Mouse (Mus musculus) G1E-ER4 (cell line): ENCODE measurements around the gene Optc. TPM values are rescaled to one million over a fixed set of nuclear protein-coding genes. Genes with fewer than 3 reads are reported as not detected.
A peak's percentile ranks its signal among the peaks of the same experiment; 100 is the strongest.

Experiments used
- GATA1 ChIP-seq: IDR thresholded peaks from one replicate; pipeline ENCODE4 v1.8.0; 2012; ENCODE audit warnings: low read length, inconsistent platforms
- polyA plus RNA-seq: library from polyadenylated mRNA; stranded (reverse); fragments of >175 nt; gene quantifications from 2 replicates; pipeline ENCODE4 v1.2.3, GENCODE M21; 2012

Optc gene
- polyA plus RNA-seq, 1 experiment: not detected

DNA sequence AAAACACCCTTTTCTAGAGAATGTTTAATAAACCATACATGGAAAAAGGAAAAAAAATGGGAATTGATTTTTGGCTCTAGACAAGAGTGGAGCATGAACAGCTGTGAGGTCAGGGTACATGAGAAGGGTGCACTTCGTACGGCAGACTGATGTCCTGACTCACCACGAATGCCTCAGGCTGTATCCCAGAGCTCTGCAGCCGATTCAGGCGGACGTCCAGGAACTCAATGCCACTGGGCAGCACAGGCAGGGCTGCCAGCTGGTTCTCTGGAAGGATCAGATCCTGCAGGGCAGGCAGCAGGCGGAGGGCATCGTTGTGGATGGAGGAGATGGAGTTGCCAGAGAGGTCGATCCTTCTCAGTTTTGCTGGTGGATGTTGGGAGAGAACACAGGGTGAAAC, 7.0 kb downstream of the Optc start:
- TF ChIP-seq GATA1: no peak

DNA sequence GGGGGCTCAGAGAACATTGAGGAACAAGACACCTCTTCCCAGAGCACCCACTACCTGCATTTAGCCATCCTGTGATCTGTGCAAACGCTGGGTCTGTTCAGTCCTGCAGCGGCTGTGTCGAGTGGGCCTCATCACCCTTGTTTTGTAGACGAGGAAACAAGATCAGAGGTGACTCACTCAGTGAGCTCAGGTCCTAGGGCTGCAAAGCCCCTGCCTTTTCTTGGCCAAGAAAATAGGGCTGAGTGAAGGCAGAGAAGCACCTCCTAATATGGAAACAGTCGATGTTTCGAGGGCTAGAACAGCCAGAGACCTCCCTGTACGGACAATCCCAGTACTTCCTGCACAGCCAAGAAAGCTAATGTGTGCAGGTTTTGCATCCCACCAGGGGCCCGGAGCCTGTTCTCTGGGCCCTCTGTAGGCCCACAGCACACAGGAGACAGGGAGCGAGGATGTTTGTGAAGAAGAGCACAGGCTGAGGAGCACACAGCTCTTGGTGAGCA, 8.7 kb downstream of the Optc start:
- no peak for TF ChIP-seq GATA1

DNA sequence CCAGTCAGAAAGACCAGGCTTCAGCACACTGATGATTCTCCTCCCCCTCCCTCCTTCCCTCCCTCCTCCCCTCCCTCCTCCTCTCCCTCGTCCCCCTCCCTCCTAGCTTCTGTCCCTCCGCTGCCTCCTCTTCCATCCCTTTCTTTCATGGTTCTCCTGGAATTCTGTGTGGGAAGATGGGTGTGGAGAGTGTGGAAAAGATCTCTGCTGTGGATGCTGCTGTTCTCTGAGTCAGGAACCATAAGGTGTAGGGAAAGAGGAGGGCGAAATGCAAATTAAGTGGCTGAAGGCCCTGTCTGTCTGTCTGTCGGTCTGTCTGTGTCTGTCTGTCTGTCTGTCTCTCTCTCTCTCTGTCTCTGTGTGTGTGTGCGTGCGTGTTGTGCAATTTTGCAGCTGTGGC, 10.5 kb downstream of the Optc start:
- TF ChIP-seq GATA1: no peak

DNA sequence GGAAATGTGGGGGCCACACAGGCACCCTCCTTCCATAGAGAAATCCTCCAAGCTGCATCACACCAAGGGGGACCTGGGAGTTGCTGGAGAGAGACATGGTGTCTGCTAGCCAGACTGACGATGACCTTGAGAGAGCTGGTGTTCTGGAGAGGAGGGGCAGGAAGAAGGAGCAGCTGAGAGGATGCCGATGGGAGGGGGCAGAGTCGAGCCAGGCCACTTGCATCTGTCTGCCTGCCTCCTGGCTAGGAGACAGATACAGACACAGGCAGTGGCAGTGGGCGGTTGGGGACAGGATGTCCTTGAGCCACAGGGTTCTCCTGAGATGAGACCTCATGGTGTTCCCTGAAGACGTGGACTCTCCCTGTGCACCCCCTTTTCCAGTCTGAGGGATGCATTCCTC, 16.3 kb downstream of the Optc start:
- no peak for TF ChIP-seq GATA1

DNA sequence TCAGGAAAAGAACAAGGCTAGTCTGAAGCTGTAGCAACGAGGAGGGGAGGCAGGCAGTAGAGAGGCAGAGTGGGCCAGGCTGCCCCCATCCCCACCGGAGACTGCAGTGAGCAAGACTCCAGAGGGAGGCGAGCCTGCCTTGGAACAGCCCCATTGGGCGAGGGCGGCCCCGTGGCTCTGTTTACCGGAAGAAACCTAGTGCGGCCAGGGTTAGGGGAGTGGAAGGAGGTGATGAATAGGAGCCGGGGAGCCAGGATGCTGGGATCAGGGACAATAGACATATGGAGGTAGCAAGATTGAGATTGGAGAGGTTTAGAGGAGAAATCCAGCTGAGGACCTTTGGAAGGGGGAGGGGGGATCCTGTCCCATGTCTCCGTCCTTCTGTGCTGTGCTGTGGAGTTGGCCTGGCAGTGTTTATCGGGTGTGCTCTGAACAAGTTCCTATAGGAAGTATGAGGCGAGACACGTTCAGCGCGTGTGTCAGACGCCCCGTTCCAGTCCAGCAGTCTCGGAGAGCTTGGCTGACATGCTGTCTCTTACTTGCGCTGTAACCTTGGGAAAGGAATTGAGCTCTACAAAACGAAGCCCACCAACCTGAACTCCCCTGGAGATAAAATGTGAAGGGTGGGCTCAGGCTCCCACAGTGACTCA, 17.7 kb downstream of the Optc start:
- TF ChIP-seq GATA1: no peak

DNA sequence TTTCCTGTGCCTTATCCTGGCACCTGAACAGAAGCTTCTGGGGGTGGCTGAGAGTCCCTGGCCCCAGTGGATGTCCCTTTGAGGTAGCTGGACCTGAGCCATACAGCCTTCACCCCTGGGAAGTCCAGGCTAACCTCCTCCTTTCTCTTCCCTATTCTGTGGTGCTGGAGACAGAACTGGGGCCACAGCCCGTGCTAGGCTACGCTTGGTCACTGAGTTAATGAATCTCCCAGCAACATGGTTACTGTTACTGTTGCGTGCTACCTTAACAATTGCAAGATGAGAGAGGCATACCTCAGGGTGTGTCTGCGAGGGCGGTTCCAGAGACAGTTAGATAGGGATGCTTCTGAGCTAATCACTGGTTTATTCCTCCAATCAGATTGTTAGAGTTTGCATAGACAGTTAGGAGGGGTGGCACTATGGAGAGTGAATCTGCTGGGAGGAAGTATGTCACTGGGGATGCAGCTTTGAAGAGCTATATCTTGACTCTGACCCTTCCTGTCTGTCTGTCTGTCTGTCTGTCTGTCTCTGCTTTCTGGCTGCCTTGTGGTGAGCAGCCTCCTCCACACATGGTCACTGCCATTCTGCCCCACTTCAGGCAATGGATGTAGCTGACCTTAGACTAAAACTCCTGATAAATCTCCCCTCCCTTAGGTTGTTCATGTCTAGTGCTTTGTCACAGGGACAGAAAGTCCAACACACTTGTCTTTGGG, 20.1 kb downstream of the Optc start:
- peak; percentile 58 for TF ChIP-seq GATA1

DNA sequence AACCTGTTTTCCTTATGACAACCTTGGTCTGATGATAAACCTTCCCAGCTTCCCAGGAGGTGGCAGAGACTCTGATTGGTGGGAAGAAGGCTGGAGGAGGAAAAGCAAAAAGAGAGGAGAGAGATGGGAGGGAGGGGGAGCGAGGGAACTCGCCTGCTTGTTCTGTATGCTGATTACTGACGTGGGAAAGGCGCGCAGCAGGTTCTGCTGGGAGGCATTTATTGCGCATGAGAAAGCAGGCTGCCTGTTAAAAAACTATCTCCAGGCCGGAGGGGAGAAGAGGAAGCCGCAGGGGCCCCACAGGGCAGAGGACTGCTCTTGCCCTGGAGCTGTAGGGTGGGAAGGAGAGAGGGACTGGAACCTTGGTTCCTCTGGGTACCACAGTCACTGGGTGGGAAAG, 20.8 kb downstream of the Optc start:
- TF ChIP-seq GATA1: no peak

DNA sequence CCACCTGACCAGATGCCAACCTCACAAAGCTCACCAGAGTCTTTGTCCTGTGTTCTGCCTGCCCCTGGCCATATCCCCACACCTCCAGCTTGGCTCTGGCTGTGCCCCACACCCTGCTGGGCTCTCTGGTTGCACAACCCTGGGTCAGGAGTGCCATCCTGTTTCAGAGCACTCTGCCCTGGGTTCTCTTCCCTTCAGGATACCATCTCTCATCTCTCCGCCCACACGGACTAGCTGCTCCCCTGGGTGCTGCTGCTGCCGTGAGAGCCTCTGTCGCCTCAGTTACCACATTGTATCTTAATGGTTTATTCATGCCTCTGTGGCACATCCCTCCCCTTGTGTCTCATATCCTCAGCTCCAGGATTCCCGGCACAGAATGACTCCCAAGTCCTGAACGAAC, 21.4 kb downstream of the Optc start:
- no peak for TF ChIP-seq GATA1

DNA sequence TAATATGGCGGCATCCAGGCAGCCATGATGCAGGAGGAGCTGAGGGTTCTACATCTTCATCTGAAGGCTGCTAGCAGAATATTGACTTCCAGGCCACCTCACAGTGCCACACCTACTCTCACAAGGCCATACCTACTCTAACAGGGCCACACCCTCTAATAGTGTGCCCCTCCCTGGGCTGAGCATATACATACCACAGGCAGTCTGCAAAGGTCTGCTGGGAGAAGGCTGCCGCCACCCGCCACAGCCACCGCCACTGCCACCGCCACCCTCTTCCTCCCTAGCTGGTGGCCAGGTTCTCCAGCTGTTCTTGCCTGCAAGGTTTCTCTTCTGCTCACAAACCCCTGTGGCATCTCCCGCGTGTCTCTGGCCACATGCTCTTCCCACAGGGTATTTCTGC, 22.0 kb downstream of the Optc start:
- no peak for TF ChIP-seq GATA1

DNA sequence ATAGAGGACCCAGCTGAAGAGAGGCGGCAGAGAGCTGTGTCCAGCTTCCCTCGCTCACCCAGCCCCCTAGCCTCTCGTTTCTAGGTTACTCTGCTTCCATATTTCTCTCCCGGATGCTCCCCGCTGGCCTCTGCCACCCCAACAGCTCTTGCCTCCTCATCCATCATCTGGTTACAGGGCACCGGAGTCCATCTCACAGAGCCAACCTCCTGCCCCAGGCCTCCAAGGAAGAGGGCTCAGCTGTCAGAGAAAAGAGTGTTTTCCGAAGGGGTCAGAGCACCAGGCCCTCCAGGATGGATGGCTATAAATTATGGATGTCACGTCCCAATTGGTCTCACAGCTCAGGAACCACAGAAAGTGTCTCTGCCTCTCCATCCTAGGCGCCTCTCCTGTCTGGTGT, 23.1 kb downstream of the Optc start:
- TF ChIP-seq GATA1: no peak

DNA sequence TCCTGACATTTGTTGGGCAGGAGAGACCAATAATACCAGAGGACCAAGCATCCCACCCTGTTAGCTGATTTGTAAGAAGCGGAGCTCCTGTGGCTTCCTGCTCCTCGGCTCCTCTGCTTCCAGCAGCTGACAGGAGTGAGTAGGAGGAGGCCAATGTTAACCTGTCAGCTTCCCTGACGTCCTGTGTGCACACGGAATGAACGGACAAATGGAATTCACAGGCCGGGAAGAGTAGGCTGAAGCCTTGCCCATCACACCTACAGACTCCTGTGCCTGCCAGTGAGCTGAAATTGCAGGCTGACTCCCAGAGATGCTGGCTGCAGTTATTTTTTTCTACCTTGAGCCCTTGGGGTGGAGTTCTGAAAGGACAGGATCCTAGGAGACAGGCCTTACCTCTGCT, 23.7 kb downstream of the Optc start:
- TF ChIP-seq GATA1: no peak

DNA sequence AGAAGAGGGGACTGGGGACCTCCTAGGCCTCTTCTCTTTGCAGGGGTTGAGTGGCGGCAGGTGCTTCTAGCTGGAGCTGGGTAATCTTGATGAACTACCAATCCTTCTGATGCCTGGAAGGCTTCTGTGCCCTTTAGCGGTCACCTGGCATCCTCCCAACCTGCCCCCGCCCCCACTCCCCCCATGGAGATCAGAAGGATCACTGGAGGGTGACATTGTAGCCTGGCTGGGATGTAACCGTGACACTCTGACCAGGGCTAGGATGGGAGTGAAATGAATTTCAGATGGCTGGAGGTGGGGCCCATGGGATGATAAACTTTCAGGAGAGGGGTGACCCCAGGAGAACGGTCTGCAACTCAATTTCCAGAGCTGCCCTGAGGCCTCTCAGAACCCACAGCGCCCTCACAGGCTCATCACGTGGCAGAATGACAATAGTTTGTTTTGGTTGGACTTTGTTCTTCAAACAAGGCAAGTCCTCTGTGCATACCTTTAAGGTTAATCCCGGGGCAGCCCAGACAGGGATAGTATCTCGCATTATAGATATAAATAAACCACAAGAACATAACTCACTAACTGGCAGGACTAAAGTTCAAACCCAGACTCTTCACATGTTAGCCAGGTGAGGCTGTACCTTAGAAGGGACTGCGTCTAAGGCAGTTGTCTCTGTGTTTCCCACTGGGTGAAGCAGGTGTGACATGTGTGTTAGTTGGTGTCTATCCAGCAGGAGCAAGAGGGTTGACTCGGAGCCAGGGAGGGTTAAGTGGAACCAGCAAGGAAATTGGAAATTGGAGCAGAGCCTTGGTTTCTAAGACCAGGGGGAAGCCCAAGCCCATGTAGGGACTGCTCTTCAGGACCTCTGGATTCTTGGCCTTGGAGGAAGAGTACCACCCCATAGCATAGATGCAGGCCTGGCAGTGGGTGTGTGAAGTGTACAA, 25.2 kb downstream of the Optc start:
- no peak for TF ChIP-seq GATA1

DNA sequence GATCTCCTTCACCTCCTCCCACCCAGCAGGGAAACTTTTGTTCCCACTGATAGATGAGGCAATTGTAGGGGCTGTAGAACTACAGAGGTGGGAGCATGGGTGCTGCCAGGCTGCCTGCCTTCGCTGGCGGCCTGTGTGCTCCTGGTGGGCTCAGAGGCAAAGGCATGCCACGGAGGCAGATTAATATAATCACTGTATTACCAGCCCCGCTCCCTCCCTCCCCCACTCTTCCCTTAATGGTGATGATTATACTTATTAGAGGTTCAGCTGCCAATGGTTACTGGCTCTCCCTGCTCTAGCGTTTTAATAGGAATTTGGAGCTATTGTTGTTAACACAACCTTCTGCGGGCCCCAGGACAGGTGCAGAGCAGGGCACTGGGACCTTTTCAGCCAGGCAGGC, 26.0 kb downstream of the Optc start:
- no peak for TF ChIP-seq GATA1

DNA sequence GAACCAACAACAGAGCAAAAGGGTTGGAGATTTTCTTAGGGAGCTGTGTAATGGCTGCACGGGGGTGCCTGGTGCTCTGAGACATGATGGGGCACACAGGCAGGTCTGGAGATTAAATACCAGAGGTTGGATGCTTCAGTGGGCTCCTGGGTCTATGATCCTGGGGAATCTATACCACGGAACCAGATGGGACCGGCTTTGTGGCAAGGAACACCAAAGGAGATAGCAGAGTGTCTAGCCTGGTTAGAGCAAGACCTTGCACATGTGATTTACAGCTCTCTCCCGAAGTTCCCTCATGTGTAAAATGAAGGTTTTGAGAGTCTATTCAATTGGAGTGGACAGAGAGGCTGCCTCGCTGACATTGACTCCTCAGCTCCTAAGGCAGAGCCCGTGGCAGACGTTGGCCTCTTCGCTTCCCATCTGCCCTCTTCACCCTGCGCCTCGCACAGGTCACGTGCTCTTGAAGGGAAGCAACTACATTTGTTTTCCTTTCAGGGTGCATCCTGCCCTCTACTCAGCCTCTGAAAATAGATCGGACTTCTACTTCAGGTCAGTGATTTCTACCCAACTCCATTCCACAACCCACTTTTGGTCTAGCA, 28.9 kb downstream of the Optc start:
- no peak for TF ChIP-seq GATA1

DNA sequence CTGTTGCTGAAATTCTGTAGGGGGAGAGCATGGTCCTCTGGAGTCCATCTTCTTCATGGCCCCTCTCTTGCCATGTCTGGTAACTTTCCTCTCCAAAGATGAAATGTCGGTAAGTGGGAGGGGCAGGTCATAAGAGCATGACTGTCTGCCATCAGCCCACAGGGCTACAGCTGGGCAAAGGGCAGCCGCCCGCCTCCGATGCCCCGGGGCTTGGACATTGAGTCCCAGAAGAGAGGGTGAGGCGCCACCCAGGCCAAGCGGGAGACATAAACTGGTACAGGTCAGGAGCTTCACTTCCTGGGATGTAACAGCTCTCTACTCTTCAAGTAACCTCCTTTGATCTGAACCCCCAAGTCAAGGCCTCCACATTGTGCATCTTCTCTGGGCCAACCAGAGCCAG, 30.9 kb downstream of the Optc start:
- TF ChIP-seq GATA1: no peak
